Mouse (Mus musculus): ENCODE data around the gene Prr19.

- no peak for TF ChIP-seq CTCF (IDR thresholded peaks at IDR 0.05; ENCODE audit: insufficient read depth, low read depth, low read length)
- peak; percentile 38; the same call in 1 of the 2 replicates for TF ChIP-seq POLR2A (IDR thresholded peaks at IDR 0.05; ENCODE audit: insufficient read depth, low read depth, low read length)
Observed at GRCm38 (mm10) chr7:25278341-25279075, 22.7 kb upstream of the Prr19 start.

Measured in olfactory bulb, adult 2 months (tissue).